Mouse (Mus musculus) c-Kit-negative CD71-positive TER-119-positive erythroid progenitor cells, embryonic 14.5 days (primary cell): ENCODE measurements around the gene Atxn7l2.

Experiments
- DNase-seq: peaks from one replicate; pipeline ENCODE4 v3.0.0-alpha.2; 2013; ENCODE audit warnings: low read depth, low spot score

The Atxn7l2 gene

DNA sequence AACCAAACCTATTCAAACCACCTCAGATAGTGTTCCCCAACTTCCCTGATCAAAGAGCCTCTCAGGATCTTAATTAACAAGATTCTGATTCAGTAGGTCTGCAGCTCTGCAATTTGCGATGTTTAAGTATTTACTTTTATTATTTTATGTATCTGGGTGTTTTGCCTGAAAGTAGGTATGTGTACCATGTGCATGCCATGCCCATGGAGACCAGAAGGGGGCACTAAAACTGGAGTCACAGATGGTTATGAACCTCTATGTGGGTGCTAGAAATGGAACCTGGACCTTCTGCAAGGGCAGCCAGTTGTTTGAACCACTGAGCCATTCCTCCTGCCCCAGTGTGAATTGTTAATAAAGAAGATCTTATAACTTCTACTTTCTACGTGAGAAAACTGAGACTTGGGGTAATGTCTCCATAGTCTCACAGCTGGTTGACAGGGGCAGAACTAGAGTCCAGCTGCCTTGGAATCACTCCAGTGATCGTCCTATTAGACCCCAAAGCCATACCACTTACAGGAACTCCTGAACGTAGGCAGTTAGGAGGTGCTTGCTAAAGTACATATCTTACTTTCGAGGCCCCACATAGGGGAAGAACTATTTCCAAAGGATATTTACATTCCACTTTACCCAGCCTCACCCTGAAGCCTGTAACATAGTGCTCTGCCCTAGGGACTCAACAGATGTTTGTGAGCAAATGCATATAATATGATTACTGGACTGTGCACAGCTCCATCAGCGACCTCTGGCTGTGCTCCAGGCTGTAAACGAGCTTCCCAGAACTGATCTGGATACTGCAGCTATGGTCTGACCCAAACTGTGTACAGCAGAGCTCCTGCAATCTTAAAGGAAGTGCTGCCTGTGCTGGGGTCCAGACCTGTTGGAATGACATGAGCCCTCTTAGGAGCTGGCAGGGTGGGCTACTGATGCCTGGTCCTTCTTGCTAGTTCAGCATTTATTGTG lies 31.7 kb downstream of the Atxn7l2 start:
- no peak for DNase-seq

GRCm38 (mm10) chr3:108174672-108175531 lies 35.8 kb downstream of the Atxn7l2 start:
- DNase-seq = no peak

- DNase-seq = no peak
Observed at GRCm38 (mm10) chr3:108169199-108169598, 41.5 kb downstream of the Atxn7l2 start.

- DNase-seq = no peak
Observed at GRCm38 (mm10) chr3:108167499-108167898, 43.2 kb downstream of the Atxn7l2 start.

- no peak for DNase-seq
Observed at GRCm38 (mm10) chr3:108166486-108167211, 44.1 kb downstream of the Atxn7l2 start.

DNA sequence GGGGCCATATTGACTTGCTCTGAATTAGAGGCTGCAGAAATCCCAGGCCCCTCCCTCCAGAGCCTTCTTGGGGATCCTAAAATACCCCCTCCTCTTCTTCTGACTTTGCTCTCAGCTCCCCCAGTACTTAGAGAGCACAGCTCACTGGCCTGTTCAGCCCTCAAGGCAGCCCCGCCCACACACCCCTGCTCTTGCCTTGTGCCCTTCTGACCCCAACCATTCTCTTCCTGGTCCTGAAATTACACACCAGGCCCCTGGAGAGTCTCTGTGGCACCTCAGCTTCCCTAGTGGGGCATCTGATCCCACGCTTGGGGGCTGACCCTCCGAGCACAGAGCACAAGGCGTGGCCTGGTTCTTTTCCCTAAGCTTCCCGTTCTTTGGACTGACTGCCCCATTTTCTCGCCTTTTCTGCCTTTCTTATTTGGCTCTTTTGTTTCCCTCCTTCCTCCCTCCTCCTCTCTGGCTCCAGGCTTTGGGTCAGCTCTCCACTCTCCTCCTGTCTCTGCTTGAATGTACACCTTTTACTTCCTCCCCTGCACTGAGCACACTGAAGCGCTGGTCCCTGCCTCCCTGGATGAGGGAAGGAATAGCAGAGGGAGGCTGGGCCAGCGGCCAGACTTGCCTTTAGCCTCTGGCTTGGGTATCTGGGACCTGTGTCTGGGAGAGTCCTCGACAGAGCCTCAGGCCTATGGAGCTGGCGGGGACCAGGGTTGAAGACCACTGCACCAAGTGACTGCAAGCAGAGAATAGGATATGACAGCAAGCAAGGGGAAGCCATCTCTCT lies 45.0 kb downstream of the Atxn7l2 start:
- DNase-seq = no peak

- peak; percentile 52 for DNase-seq
Observed at GRCm38 (mm10) chr3:108164807-108165206, 45.9 kb downstream of the Atxn7l2 start.

- DNase-seq = no peak
Observed at GRCm38 (mm10) chr3:108164091-108164490, 46.6 kb downstream of the Atxn7l2 start.

GRCm38 (mm10) chr3:108158383-108159037 lies 52.2 kb downstream of the Atxn7l2 start:
- no peak for DNase-seq

DNA sequence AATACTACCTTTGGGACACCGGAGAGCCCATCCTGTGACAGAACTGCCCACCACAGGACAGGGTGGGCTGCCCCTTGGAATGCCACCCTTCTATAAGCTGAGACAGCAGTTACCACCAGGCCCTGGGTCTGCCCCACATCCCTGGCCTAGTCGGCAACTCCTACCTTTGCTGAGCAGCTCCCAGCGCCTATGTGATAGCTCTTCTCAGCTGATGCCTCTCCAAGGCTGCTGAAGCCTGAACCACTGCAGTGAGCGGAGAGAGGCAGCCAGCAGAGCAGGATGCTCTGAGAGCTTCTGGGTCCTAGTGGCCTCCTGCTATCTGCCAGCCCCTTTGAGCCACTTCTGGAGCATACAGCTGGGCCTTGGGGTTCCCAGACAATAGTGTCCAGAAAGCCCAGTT lies 56.1 kb downstream of the Atxn7l2 start, which contains the start of gene Gpr61:
Gpr61 (minus strand) TSS at position 227 of the 400 bp plus-strand sequence.
- DNase-seq = no peak

- DNase-seq = no peak
Observed at GRCm38 (mm10) chr3:108152290-108152689, 58.4 kb downstream of the Atxn7l2 start.
